Mouse (Mus musculus) lung, adult 2 months (tissue): ENCODE results near the gene Dyrk3. TPM values are rescaled to one million over a fixed set of nuclear protein-coding genes. Genes with fewer than 3 reads are reported as not detected.

Experiments
- DNase-seq: peaks from one replicate; pipeline ENCODE4 v3.0.0; 2022
- H3K4me1 ChIP-seq: fragments of 200-500 bp; 2 replicates; pipeline ENCODE4 v1.6.1; 2011; ENCODE audit warnings: low read length; ENCODE audit not compliant: control insufficient read depth, insufficient read depth
- H3K4me3 ChIP-seq: fragments of 200-500 bp; replicated peaks from 2 replicates; pipeline ENCODE3; 2011; ENCODE audit warnings: low read depth, mild to moderate bottlenecking, control low read depth, low read length; ENCODE audit errors: extremely low read depth
- CTCF ChIP-seq: fragments of 200-500 bp; IDR thresholded peaks from 2 replicates; pipeline ENCODE4 v1.5.1; 2011; ENCODE audit warnings: mild to moderate bottlenecking, low read length, control low read depth; ENCODE audit not compliant: insufficient read depth
- POLR2A ChIP-seq: fragments of 200-500 bp; IDR thresholded peaks from 2 replicates; pipeline ENCODE4 v1.6.1; 2011; ENCODE audit warnings: low read depth, mild to moderate bottlenecking, control low read depth, low read length, borderline replicate concordance; ENCODE audit errors: extremely low read depth
- WGBS: fragments of 180-500 bp; shearing (Covaris S2); methylation state at CpG from one replicate; pipeline ENCODE4 v1.1.7; 2018; 5-methylcytosine and 5-hydroxymethylcytosine counted together
- polyA plus RNA-seq: library from polyadenylated mRNA; depleted of rRNA; stranded (reverse); fragments of >200 nt; gene quantifications from 2 replicates; pipeline ENCODE4 v1.2.3, GENCODE M21; 2012

Dyrk3 gene
- polyA plus RNA-seq, 1 experiment: 1.9 TPM

DNA sequence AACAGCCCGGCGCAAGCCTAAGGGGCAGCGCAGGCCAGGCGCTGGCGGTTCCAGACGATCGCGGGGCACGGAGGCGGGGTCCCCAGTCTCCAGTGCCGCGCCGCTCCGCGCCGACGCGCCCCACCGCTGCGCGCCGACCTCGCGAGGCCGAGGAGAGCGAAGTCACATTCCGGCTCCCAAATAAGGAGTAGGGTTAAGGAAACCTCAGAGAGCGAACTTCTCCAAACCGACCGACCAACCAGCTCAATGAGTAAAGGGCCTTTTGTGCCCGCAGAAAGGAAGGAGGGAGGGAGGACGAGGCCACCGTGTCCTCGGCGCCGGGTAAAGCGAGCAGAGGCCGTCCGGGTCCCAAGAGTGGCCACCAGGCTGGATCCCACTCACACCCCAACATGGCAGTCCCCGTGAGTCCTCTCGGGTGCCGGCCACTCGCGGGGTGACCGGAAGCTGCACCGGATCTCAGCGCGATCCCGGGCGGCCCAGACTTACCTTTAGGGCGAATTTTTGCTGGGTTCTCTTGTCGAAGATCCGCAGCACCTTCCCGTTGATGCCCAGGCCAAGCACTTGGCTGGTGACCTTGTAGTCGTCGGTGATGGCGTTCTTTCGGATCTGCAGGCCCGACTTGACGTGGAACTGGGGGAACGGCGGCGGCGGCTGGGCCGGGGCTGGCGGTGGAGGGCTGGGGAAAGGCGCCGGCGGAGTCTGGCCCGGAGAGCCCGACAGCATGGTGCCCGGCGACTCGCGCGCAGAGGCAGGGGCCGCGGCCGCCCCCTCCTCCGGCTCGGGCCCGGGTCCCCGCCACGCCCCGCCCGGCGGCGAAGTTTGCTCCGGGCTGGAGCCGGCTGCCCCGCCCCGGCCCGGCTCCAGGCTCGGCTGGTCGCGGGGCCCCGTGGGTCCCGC lies 41.1 kb downstream of the Dyrk3 start:
- WGBS: under 1% methylated on average over 95 of the region's 98 CpGs
- TF ChIP-seq POLR2A (peak; percentile 26; the same call in 1 of the 2 replicates), CTCF (no peak)
- peak overlapping the region; percentile 83 for H3K4me3 ChIP-seq
- DNase-seq: peak; percentile 75
- peaks cover 19% of the 10 kb centered on the region for H3K4me1 ChIP-seq

DNA sequence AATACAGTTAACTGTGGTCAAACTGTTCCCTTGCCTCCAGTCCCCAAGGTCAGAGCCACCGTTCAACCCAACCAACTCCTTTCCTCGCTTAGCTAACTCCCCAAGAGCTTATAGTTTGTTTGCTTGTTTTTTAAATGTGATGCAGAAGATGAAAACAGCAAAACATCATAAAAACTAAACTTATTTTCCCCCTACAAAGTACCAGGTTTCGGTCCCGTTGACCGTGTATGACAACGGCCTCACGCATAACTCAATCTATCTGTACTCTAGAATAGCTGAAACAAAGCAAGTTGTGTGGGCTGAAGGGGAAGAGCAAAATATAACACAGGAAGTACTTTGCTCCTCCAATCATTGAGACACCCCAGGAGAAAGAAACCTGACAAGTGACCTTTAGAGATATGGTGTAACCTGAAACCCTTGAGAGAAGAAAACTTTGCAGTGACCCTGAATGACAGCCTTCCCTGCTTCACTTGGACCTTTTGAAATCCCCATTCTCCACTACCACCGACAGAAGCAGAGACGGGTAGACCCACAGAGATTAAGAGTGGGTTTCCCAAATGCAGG lies 41.9 kb downstream of the Dyrk3 start:
- no peak for DNase-seq
- H3K4me1 ChIP-seq: peaks cover 21% of the 10 kb centered on the region
- peak overlapping the region; percentile 83 for H3K4me3 ChIP-seq
- 11% methylated on average over 9 of the region's 9 CpGs for WGBS
- TF ChIP-seq CTCF (no peak), POLR2A (no peak)

DNA sequence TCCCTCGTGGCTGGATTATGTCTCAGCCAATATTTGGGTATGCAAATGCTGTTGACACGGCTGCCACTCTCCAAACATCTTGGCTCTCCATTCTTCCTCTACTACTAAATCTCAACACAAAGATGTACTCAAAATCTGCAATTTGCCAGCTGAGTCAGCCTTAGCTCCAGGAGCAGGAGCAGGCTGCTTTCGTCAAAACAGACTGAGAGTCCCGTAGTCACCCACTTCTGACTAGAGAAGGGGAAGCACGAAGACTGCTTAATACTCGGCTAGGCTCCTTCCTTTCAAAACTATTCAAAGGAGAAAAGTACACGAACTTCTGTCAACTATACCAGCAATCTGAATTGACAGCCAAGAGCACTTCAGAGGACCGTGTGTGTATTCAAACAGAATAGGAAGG lies 42.6 kb downstream of the Dyrk3 start:
- Histone ChIP-seq H3K4me3 (peak overlapping the region; percentile 20), H3K4me1 (peaks cover 27% of the 10 kb centered on the region)
- WGBS: 16% methylated on average over 8 of the region's 8 CpGs
- TF ChIP-seq POLR2A (no peak), CTCF (no peak)
- peak; percentile 49 for DNase-seq

DNA sequence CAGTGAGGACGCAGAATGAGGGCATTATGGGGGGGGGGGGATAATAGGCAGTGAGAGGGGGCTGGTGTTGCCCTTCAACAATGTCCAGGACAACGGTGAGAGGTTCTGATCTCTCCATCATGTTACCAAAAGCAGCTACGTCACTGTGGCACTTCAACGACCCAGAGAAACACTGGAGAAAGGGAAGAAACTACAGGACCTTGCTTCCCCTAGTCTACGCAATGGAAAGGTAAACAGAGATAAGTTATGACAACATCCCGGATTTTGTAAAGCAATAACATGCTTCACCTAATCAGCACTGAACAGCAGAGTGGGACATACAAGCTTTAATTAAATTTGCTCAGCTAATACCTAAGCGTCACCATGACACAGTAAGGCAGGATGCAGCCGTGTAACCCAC lies 44.3 kb downstream of the Dyrk3 start:
- Histone ChIP-seq H3K4me3 (no peak overlapping the region), H3K4me1 (peaks cover 43% of the 10 kb centered on the region)
- 54% methylated on average over 8 of the region's 8 CpGs for WGBS
- no peak for DNase-seq
- TF ChIP-seq CTCF: no peak
- no peak for TF ChIP-seq POLR2A

DNA sequence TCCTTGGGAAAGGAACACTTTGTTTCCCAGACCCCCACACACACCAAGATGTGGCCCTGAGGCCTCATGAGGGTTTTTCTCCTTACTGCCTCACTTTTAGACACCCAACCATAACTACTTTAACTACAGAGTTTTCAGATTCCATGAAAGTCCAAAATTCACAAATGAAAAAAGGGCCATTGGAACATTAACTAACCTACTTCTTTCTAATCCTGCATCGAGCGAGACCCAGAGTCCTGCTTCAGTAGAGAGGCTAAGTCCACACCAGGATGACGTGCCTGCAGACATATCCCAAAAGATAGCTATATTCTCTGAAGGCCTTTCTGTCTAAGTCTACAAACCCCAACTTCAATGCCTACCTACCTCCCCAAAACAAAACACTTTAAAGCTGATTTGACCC lies 45.3 kb downstream of the Dyrk3 start:
- WGBS: 83% methylated on average over 3 of the region's 3 CpGs
- Histone ChIP-seq H3K4me3 (no peak overlapping the region), H3K4me1 (peaks cover 51% of the 10 kb centered on the region)
- TF ChIP-seq POLR2A (no peak), CTCF (no peak)
- DNase-seq: no peak

DNA sequence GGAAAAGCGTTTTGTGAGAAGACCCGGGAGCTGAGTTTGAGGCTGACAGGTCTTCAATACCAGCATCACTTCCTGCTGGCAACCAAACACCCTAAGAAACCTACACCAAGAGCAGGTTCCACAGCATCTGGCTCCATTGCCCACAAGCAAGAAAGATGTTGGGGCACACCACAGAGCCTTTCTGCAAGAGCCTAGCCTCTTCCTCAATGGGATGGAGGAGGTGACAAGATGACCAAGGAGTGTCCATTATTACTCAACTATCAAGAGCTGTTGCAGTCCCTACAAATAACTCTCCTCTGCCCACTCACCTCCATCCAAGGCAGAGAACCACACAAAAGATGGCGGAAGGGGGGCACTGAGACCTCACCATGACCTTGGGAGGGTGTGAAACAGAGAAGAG lies 46.0 kb downstream of the Dyrk3 start:
- no peak overlapping the region for H3K4me3 ChIP-seq
- no peak for DNase-seq
- peaks cover 55% of the 10 kb centered on the region for H3K4me1 ChIP-seq
- TF ChIP-seq POLR2A (no peak), CTCF (no peak)
- 71% methylated on average over 3 of the region's 3 CpGs for WGBS

DNA sequence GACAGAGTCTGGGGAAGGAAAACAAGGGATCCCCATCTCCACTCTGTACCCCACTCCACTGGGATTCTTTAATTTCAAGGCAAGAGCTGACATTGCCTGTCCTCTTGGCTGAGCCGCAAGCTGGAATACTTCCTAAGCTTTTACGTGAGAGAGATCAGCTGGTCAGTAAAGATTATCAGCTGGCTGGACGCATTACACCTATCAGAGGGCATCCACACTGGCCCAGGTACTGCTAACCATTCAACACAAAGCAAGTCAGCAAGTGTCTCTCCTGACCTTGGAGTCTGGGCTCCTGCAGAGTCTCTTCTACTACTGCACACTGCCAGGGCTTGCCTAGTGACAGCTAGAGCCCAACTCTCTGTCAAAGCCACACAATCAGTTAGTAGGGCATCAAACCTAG lies 46.7 kb downstream of the Dyrk3 start:
- Histone ChIP-seq H3K4me3 (no peak overlapping the region), H3K4me1 (peaks cover 62% of the 10 kb centered on the region)
- no peak for TF ChIP-seq POLR2A
- TF ChIP-seq CTCF: no peak
- WGBS: 72% methylated on average over 3 of the region's 3 CpGs
- DNase-seq: no peak

DNA sequence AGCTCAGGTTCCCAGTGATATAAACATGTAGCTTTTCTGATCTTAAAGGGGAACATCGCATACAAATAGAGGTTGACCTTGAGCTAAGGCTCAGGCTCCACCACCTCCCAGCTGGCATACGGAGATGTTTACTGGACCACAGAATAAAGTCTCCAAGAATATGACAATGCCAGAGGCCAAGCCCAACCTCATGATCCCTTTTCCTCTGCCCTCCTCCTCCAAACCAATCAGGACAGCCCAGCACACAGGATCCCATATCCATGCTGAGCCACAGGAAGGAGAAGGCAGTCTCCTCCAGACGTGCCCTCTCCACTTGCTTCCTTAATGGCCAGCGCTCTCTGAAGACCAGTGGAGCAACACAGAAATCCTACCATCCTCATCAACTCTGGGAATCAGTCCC lies 47.3 kb downstream of the Dyrk3 start:
- H3K4me1 ChIP-seq: peaks cover 61% of the 10 kb centered on the region
- no peak for DNase-seq
- TF ChIP-seq CTCF: no peak
- H3K4me3 ChIP-seq: no peak overlapping the region
- WGBS: 31% methylated on average over 4 of the region's 4 CpGs

DNA sequence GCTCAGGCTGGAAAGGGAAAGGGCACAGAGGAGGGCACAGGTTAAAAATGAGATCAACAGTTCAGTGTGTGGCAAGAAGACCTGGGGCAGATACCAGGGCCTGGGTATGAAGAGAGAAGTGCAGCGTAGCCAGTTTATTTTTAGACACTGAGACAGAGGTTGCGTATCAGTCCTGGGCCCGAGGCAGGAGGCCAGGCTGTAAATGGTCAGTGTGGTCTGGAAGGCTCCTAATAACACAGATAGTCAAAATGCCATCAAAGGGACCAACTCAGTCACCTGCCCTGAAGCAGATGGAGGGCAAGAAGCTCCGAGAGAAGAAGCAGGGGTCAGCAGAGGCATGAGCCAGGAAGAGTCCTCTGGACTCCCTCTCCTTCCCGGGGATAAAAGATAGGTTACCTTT lies 47.9 kb downstream of the Dyrk3 start:
- TF ChIP-seq POLR2A (no peak), CTCF (no peak)
- DNase-seq: no peak
- WGBS: 29% methylated on average over 5 of the region's 5 CpGs
- H3K4me3 ChIP-seq: no peak overlapping the region
- peaks cover 59% of the 10 kb centered on the region for H3K4me1 ChIP-seq

DNA sequence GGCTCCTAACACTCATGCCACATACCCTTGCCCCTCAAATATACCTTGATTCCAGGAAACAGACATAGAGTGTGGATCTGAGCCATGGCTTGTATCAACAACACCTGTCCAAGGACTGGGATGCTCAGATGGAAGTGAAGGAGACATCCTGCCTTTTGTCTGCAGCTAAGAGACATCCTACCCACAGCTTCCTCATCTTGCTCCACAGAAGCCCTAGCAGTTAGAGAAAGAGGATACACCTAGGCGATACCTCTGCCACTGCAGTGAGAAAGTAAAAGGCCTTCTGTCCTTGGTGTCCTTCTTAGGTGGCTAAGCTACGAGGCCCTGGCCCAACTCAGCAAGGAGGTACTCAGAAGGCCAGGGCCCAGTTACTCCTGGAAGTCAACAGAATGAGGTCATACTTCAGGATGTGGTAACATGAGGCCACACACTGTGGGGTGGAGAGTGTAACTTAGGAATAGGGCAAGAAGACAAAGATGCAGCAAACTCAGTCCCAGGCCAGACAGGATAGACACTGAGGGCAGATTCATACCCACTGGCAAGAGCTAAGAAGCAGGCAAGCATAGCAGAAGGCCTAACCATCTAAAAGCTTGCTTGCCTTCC lies 48.5 kb downstream of the Dyrk3 start:
- WGBS: 46% methylated on average over 2 of the region's 2 CpGs
- H3K4me1 ChIP-seq: peaks cover 59% of the 10 kb centered on the region

More for the DNA sequence above, 48.5 kb downstream of the Dyrk3 start:
- TF ChIP-seq CTCF (no peak), POLR2A (no peak)
- no peak for DNase-seq
- no peak overlapping the region for H3K4me3 ChIP-seq
